Mouse (Mus musculus) embryonic fibroblast, embryonic 13.5 days (primary cell): ENCODE data around the gene Zfp704.

ENCODE experiments used
- CTCF ChIP-seq: IDR thresholded peaks from 2 replicates; pipeline ENCODE4 v1.5.1; 2011; ENCODE audit warnings: mild to moderate bottlenecking, control low read depth, low read length, moderate library complexity, borderline replicate concordance; ENCODE audit not compliant: insufficient read depth
- POLR2A ChIP-seq: IDR thresholded peaks from 2 replicates; pipeline ENCODE4 v1.6.1; 2011; ENCODE audit warnings: low read depth, mild to moderate bottlenecking, control low read depth, low read length, moderate library complexity

GRCm38 (mm10) chr3:9611226-9611625 lies 1.3 kb upstream of the Zfp704 start:
- no peak for TF ChIP-seq CTCF
- no peak for TF ChIP-seq POLR2A
